Mouse (Mus musculus) E14TG2a.4 (cell line): Measurements from ENCODE around the gene Stat5b.

Experiments
- CTCF ChIP-seq: conservative IDR thresholded peaks from 2 replicates; pipeline ENCODE4 v1.5.1; 2014; ENCODE audit warnings: low read length
- NANOG ChIP-seq: IDR thresholded peaks from 2 replicates; pipeline ENCODE4 v1.6.1; 2014; ENCODE audit warnings: borderline replicate concordance, low read length, mixed read lengths
- POU5F1 ChIP-seq: IDR thresholded peaks from 2 replicates; pipeline ENCODE4 v1.6.1; 2014; ENCODE audit warnings: low read length, borderline replicate concordance

DNA sequence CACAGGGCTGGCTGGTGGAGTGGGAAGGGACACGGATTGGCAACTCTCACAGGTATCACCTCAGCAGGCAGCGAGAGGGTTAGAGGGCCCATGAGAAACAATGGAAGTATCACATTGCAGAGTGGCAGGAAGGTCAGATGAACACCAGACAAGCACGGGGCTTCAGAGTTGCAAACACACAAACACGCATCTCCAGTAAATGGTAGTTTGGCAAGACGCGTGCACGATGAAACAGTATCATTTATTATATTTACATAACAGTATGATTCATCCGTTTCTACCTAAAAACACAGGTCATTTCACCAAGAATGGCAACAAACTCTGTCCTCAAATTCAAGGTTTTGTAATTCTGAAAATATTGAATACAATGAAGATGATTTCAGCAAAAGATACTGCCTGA lies 11.0 kb downstream of the Stat5b start:
- TF ChIP-seq CTCF (no peak), POU5F1 (no peak), NANOG (no peak)
